In genomic region chr11:82991469-82992166, GRCm38 (mm10) we compare ENCODE assay signal across 8 mouse cellular contexts. TPM values are rescaled to one million over a fixed set of nuclear protein-coding genes. Genes with fewer than 3 reads are reported as not detected.
DNase-seq lines count a peak whose midpoint lies in the region; ATAC-seq and TF ChIP-seq lines count a peak whose summit lies in the region.

Gene Slfn9 (minus strand): TSS chr11:82991830.

- no peaks in the 10 kb centered on the region for H3K79me2 ChIP-seq in C2C12 (ENCODE audit: control insufficient read depth, insufficient read depth)

- H3K27me3 ChIP-seq in C2C12 (ENCODE audit: control insufficient read depth, insufficient read depth, insufficient read length): no peaks in the 10 kb centered on the region
- H3K27me3 ChIP-seq in embryonic facial prominence, embryonic 13.5 days: no peaks in the 10 kb centered on the region
- no peaks in the 10 kb centered on the region for H3K27me3 ChIP-seq in heart, embryonic 12.5 days (replicated peaks)
- H3K27me3 ChIP-seq in kidney, embryonic 14.5 days (ENCODE audit: control insufficient read depth, insufficient read depth, low read length): no peaks in the 10 kb centered on the region
- no peaks in the 10 kb centered on the region for H3K27me3 ChIP-seq in liver, embryonic 14.5 days (ENCODE audit: control insufficient read depth, insufficient read depth, low read length)

- peak within 1 kb of the TSS; percentile 69 for H3K9ac ChIP-seq in embryonic facial prominence, embryonic 13.5 days
- peak within 1 kb of the TSS; percentile 71 for H3K9ac ChIP-seq in heart, embryonic 12.5 days
- H3K9ac ChIP-seq in kidney, embryonic 14.5 days (ENCODE audit: low read depth, low read length): peak within 1 kb of the TSS; percentile 25
- H3K9ac ChIP-seq in liver, embryonic 14.5 days (replicated peaks): peak within 1 kb of the TSS; percentile 58

- no peaks in the 10 kb centered on the region for H3K9me3 ChIP-seq in embryonic facial prominence, embryonic 13.5 days
- no peaks in the 10 kb centered on the region for H3K9me3 ChIP-seq in heart, embryonic 12.5 days (replicated peaks)
- no peaks in the 10 kb centered on the region for H3K9me3 ChIP-seq in kidney, embryonic 14.5 days (ENCODE audit: control insufficient read depth, low read length)
- H3K9me3 ChIP-seq in liver, embryonic 14.5 days (ENCODE audit: control insufficient read depth, low read length): no peaks in the 10 kb centered on the region

- H3ac ChIP-seq in C2C12 (ENCODE audit: control insufficient read depth, insufficient read length, low read depth): peak within 1 kb of the TSS; percentile 30

- peak within 1 kb of the TSS; percentile 11 for H3K4me3 ChIP-seq in C2C12 (ENCODE audit: insufficient read depth, poor library complexity, severe bottlenecking)
- H3K4me3 ChIP-seq in embryonic facial prominence, embryonic 13.5 days: peak within 1 kb of the TSS; percentile 48
- peak within 1 kb of the TSS; percentile 61 for H3K4me3 ChIP-seq in heart, embryonic 12.5 days
- H3K4me3 ChIP-seq in kidney, embryonic 14.5 days (ENCODE audit: low read length): peak within 1 kb of the TSS; percentile 39
- peak within 1 kb of the TSS; percentile 58 to 82 for H3K4me3 ChIP-seq in liver, embryonic 14.5 days (ENCODE audit: insufficient read depth in 1 of 2, low read depth in 2 of 2, low read length in 2 of 2)

- no peak for TF ChIP-seq CTCF in C2C12 (IDR thresholded peaks at IDR 0.05; ENCODE audit: control insufficient read depth, insufficient read depth, insufficient read length)
- no peak for TF ChIP-seq CTCF in liver, embryonic 14.5 days (IDR thresholded peaks at IDR 0.05; ENCODE audit: low read depth)

- H3K27ac ChIP-seq in embryonic facial prominence, embryonic 13.5 days: peak within 1 kb of the TSS; percentile 58; the same call in 1 of the 2 replicates
- peak within 1 kb of the TSS; percentile 86 for H3K27ac ChIP-seq in heart, embryonic 12.5 days (ENCODE audit: poor library complexity, severe bottlenecking)
- H3K27ac ChIP-seq in kidney, embryonic 14.5 days (ENCODE audit: low read depth, low read length): no peak within 1 kb of the TSS
- H3K27ac ChIP-seq in liver, embryonic 14.5 days: no peak within 1 kb of the TSS

- WGBS in embryonic facial prominence, embryonic 13.5 days: 6% methylated on average over 14 of the region's 14 CpGs
- WGBS in heart, embryonic 12.5 days: 2% methylated on average over 14 of the region's 14 CpGs
- 13% methylated on average over 14 of the region's 14 CpGs for WGBS in kidney, embryonic 14.5 days
- WGBS in liver, embryonic 14.5 days (ENCODE audit: insufficient replicate concordance): 3% methylated on average over 14 of the region's 14 CpGs

- no peaks in the 10 kb centered on the region for H3K36me3 ChIP-seq in C2C12 (ENCODE audit: control insufficient read depth, insufficient read depth)
- no peaks in the 10 kb centered on the region for H3K36me3 ChIP-seq in embryonic facial prominence, embryonic 13.5 days
- H3K36me3 ChIP-seq in heart, embryonic 12.5 days: peaks cover 14% of the 10 kb centered on the region
- H3K36me3 ChIP-seq in kidney, embryonic 14.5 days (ENCODE audit: control insufficient read depth, insufficient read depth, low read length): no peaks in the 10 kb centered on the region
- H3K36me3 ChIP-seq in liver, embryonic 14.5 days (replicated peaks; ENCODE audit: control insufficient read depth, insufficient read depth, low read depth): no peaks in the 10 kb centered on the region

- no peak for TF ChIP-seq EP300 in liver, embryonic 14.5 days (IDR thresholded peaks at IDR 0.05; ENCODE audit: low read depth)

- no peak for ATAC-seq in embryonic facial prominence, embryonic 13.5 days (ENCODE audit: insufficient number of reproducible peaks, insufficient read depth, low FRiP score, low TSS enrichment, low read depth)
- ATAC-seq in heart, embryonic 12.5 days (ENCODE audit: insufficient number of reproducible peaks, low FRiP score): peak; percentile 42; the same call in 1 of the 2 replicates
- ATAC-seq in kidney, embryonic 14.5 days (ENCODE audit: low FRiP score, low TSS enrichment): 0 out of 2 replicates have a peak, but pooled peaks have one; percentile 13
- peak; percentile 39; the same call in 1 of the 2 replicates for ATAC-seq in liver, embryonic 14.5 days (ENCODE audit: insufficient read depth)

- H3K4me2 ChIP-seq in embryonic facial prominence, embryonic 13.5 days: peak within 1 kb of the TSS; percentile 72
- H3K4me2 ChIP-seq in heart, embryonic 12.5 days: peak within 1 kb of the TSS; percentile 84
- H3K4me2 ChIP-seq in kidney, embryonic 14.5 days (replicated peaks; ENCODE audit: low read depth, low read length): peak within 1 kb of the TSS; percentile 64
- peak within 1 kb of the TSS; percentile 72 for H3K4me2 ChIP-seq in liver, embryonic 14.5 days (ENCODE audit: low read depth)

- H3K4me1 ChIP-seq in embryonic facial prominence, embryonic 13.5 days: peaks cover 21% of the 10 kb centered on the region
- H3K4me1 ChIP-seq in heart, embryonic 12.5 days (replicated peaks): peaks cover 15% of the 10 kb centered on the region
- H3K4me1 ChIP-seq in kidney, embryonic 14.5 days (ENCODE audit: control insufficient read depth, insufficient read depth, low read length): peaks cover 5% of the 10 kb centered on the region; the same call in 1 of the 2 replicates
- H3K4me1 ChIP-seq in liver, embryonic 14.5 days (replicated peaks; ENCODE audit: control insufficient read depth in 2 of 2, insufficient read depth in 2 of 2, low read length in 1 of 2): peaks cover 0 to 5% of the 10 kb centered on the region in 2 experiments; a peak in 3 of 4 replicates

- H3K79me3 ChIP-seq in C2C12 (ENCODE audit: low read depth): no peaks in the 10 kb centered on the region

- peak; percentile 55 for DNase-seq in adipocyte (ENCODE audit: low spot score)
- no peak for DNase-seq in liver, embryonic 14.5 days (ENCODE audit: low read depth in 3 of 3, low spot score in 3 of 3)
- DNase-seq in naive thymus-derived CD4-positive, alpha-beta T cell, adult 2 months (ENCODE audit: low read depth): peak; percentile 68
- DNase-seq in thymus, postnatal 0 days (ENCODE audit: low spot score): peak; percentile 41

TF ChIP-seq in C2C12, 6 proteins besides CTCF, POLR2A, EP300 and RAD21:
- TF ChIP-seq MAX (IDR thresholded peaks at IDR 0.05) (no peak), MYOD1 (IDR thresholded peaks at IDR 0.05; ENCODE audit: control insufficient read depth, insufficient read length, low read depth) (no peak), CEBPB (IDR thresholded peaks at IDR 0.05; ENCODE audit: low read depth) (no peak), FOSL1 (IDR thresholded peaks at IDR 0.05; ENCODE audit: insufficient read depth, low read length, poor library complexity, severe bottlenecking) (no peak), MYOG (IDR thresholded peaks at IDR 0.05; ENCODE audit: control insufficient read depth, extremely low read depth, insufficient read length) (no peak), USF1 (IDR thresholded peaks at IDR 0.05; ENCODE audit: low read depth) (no peak)

RNA-seq across cellular contexts. Expression of gene Slfn9, which starts in this region (rescaled TPM):
- polyA plus RNA-seq in C2C12 (2012; fragmentation: generic; extraction: Trizol): 0.94 TPM
- 17.4 TPM in 2 replicates for polyA plus RNA-seq in embryonic facial prominence, embryonic 13.5 days (2015; fragmentation: Nextera tagmentation; extraction: Ambion mirVana)
- 19.9 and 20.3 TPM in 2 replicates for polyA plus RNA-seq in heart, embryonic 12.5 days (2016; fragmentation: Nextera tagmentation; extraction: Ambion mirVana)
- 11.6 and 18.6 TPM in 2 replicates for polyA plus RNA-seq in kidney, embryonic 14.5 days (2014; fragmentation: Nextera tagmentation; extraction: Ambion mirVana)
- 1.8 and 3.8 TPM in 2 replicates for polyA plus RNA-seq in liver, embryonic 14.5 days (2012; rRNA removed)
- polyA plus RNA-seq in liver, embryonic 14.5 days (2014; fragmentation: Nextera tagmentation; extraction: Ambion mirVana): 5.6 and 5.7 TPM in 2 replicates
- polyA plus RNA-seq in thymus, postnatal 0 days (2015; fragmentation: Nextera tagmentation; extraction: Ambion mirVana): 5.8 and 7.7 TPM in 2 replicates

Comparison
In these comparisons a context has a peak if more than half of its experiments do, and no peak if none do; other contexts are left out.
1. H3K4me3 ChIP-seq: peak in every context shown above with its lines; median percentile 70 in liver, embryonic 14.5 days; 61 in heart, embryonic 12.5 days; 48 in embryonic facial prominence, embryonic 13.5 days; 39 in kidney, embryonic 14.5 days; 11 in C2C12.
2. DNase-seq: peak in adipocyte (single experiment), naive thymus-derived CD4-positive, alpha-beta T cell, adult 2 months (single experiment) and thymus, postnatal 0 days (single experiment); none in liver, embryonic 14.5 days (0 of 3).
3. H3K27ac ChIP-seq: peak in embryonic facial prominence, embryonic 13.5 days (single experiment) and heart, embryonic 12.5 days (single experiment); none in kidney, embryonic 14.5 days (single experiment) and liver, embryonic 14.5 days (single experiment).
4. Peak in every context shown above with its lines, with median percentiles within 50 percentile points of each other: H3K4me2 ChIP-seq and H3K9ac ChIP-seq.